Mouse (Mus musculus) c-Kit-positive CD71-positive TER-119-positive erythroid progenitor cells, embryonic 14.5 days (primary cell): ENCODE measurements around the gene Dnajc15.
"Not testable (repeated sequence)": the region's sequence is repeated elsewhere in the genome, so short reads cannot be mapped to it uniquely, and the experiment has no call there.

Source experiments
- DNase-seq: peaks from one replicate; pipeline ENCODE4 v3.0.0-alpha.2; 2013; ENCODE audit warnings: low spot score

Gene Dnajc15

DNA sequence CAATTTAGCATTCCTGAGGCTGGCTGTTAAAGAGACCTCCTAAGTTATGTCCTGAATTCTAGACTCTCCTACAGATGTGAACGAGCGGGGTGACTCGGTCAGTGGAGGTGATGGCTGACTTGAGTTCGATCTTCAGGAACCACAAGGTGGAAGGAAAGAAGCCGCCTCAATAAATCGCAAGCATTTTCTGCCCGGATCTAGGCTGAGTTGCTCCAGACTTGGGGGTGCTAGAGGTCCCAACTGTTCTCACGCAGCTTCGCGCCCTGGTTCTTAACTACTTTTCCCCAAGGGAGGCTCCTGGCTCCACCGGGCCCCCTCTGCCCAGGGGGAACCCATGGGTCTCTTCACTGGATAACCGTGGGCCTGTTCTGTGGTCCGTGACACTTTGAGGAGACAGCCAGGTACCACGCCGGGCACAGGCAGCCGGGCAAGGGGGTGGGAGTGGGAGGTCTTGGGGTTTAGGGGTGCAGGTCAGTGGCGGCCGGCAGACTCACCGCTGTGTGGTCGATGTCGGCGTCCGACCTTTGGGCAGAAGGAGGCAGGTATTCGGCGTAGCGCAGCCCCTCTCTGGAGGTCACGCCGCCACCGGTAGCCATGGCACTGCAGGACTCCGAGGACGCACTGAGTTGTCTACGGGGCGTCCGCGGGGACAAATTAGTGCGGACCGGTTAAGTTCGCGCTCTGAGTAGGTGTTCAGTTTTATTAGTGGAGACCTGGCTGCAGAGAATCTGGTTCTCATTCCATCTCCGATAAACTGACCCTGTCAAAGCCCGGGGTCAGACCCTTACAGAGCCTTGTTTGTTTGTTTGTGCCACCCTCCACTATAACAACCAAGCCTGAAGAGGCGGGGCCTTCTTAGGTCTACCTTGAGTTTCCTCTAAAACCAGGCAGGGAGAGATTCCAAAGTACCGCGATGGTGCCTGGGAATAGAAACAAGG, at the start of gene Dnajc15:
Dnajc15 (minus strand) TSS at position 822 of the 938 bp plus-strand sequence.
- DNase-seq, result peak; percentile 81

GRCm38 (mm10) chr14:77923076-77923865, 48.3 kb upstream of the Dnajc15 start:
- no peak for DNase-seq

DNA sequence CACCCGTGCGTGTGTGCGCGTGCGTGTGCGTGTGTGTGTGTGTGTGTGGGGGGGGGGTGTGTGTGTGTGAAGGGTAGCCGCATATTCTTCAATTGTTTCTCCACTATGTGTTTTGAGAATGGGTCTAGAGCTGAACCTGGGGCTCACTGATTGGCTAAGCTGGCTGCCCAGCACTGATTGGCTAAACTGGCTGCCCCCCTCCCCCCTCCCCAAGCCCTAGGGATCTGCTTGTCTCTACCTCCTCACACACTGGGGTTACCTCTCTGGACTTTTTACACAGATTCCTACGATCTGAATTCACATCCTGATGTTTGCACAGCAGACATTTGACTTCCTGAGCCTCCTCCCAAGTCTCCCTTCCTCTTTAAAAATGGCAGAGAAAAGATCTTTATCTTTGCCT, 46.7 kb upstream of the Dnajc15 start:
- DNase-seq, result no peak

DNA sequence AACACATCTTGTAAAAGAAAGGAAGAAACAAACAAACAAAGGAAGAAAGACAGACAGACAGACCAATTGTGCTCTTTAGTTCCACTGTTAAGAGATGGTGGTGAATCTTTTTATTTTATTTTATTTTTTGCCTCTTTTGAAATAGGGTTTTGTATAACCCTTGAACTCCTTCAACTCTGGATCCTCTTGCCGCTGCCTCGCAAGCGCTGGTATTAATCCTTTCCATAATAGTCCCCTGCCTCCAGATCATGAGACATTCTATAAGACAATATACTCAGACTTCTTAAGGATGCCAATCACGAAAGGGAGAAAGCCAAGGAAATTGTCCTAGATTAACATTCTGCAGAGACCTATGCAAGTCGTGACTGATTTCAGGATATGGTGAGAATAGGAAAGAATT, 40.9 kb upstream of the Dnajc15 start:
- DNase-seq, result no peak

DNA sequence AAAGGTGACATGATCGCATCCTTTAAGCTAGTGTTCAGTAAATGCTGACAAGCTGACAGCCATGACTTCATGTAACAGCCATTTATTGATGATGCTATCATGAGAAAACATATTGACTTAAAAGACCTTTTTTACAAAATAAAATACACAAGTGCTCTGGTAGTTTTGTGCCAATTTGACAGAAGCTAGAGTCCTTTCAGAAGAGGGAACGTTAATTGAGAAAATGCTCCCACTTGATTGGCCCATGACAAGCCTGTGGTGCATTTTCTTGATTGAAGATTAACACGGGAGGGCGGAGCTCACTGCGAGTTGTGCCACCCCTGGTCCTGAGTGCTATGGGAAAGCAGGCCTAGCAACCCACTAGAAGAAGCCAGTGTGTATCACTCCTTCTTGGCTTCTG, 31.7 kb upstream of the Dnajc15 start:
- no peak for DNase-seq

GRCm38 (mm10) chr14:77905466-77905865, 30.5 kb upstream of the Dnajc15 start:
- no peak for DNase-seq

DNA sequence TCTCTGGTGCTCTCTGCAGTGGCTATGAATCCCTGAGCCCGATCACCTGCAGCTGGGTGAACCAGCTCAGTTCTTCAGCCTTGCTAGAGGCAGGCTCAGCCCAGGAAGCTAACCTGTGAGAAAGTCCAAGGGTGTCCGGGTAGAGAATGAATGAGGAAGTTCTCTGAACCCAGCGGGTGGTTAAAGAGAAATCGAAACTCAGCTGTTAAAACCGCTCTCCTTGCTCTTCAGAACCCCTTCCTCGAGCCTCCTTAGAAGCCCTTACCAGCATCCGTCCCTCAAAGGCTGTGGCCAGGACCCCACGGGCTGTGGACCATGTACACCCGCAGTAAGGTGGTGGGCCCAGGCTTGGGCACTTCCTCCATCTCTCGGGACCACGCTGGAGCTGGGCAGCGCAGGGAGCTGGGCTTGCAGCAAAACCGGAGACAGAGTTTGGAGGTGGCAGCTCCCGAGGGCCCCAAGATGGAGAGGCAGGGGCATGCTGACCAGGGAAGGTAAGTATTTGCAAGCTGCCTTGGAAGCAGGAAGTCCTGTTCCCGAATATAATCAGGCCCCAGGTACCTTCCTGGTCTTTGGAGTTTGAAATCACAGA, 29.3 kb upstream of the Dnajc15 start, which contains the start of gene Epsti1:
Epsti1 (plus strand) TSS at position 69 of the 592 bp plus-strand sequence.
- no peak for DNase-seq

- DNase-seq, result no peak
Measured at GRCm38 (mm10) chr14:77902541-77902940, 27.6 kb upstream of the Dnajc15 start.

DNA sequence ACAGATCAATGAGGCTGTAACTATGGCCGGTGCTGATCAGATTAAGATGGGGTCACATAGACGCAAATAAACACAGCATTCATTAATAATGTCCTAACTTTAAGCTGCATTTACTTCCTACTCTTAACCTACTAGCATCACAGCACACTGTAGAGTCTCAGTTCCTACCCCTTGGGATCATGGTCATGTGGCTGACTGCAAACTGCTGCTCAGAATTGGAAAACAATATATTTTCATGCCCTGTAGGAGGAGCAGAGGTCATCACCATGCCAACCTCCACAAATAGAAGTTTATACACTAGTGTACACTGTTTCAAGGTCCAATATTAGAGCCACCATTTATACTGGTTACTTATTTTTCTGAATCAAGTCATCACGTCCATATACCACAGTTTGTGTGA, 21.0 kb upstream of the Dnajc15 start:
- no peak for DNase-seq

GRCm38 (mm10) chr14:77889911-77890310, 15.0 kb upstream of the Dnajc15 start:
- DNase-seq, result no peak

DNA sequence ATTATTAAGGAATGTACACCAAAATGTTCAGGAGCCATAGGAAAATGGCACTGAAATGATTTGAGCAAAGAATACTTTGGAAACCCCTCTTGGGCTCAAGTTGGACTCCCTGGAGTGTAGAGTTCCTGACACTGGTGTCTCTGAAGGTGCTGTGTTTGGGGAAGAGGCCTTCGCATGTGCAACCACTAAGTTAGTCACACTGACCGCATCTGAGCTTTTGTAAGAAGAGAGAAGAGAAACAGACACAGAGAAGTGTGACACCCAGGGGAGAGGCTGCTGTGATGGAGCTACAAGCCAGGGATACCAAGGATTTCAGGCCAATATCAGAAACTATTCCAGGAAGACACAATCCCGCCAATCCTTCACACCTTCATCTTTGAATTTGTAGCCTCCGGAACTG, 12.0 kb upstream of the Dnajc15 start:
- no peak for DNase-seq

DNA sequence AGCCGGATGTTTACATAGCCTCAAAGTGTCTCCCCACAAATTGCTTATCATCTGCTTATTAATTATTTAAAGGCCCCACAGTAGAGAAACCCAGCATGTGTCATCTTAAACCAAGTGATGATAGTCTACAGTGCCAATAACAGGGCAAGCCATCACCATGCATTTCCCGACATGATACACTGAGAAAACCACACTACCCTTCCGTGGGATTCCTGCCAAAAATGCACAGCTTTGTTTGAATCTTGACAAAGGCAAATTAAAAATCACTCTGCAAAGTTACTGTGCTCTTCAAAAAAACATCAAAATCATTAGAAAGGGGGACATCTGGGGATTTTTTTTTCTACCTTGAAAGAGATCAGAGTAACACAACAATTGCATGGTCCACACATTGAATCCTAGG, 11.5 kb upstream of the Dnajc15 start:
- no peak for DNase-seq

GRCm38 (mm10) chr14:77882669-77883068, 7.7 kb upstream of the Dnajc15 start:
- no peak for DNase-seq

- no peak for DNase-seq
Measured at GRCm38 (mm10) chr14:77881998-77882397, 7.1 kb upstream of the Dnajc15 start.

DNA sequence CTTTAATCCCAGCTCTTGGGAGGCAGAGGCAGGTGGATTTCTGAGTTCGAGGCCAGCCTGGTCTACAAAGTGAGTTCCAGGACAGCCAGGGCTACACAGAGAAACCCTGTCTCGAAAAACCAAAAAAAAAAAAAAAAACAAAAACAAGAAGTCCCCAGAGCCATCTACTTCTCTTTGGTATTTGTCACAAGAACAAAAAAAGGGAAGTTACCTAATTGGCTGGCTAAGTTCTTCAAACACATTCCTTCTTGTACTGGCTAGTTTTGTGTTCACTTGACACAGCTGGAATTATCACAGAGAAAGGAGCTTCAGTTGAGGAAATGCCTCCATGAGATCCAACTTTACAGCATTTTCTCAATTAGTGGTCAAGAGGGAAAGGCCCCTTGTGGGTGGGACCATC, 3.0 kb upstream of the Dnajc15 start:
- not testable (repeated sequence) for DNase-seq

- no peak for DNase-seq
Measured at GRCm38 (mm10) chr14:77876199-77876598, 1.3 kb upstream of the Dnajc15 start.

DNA sequence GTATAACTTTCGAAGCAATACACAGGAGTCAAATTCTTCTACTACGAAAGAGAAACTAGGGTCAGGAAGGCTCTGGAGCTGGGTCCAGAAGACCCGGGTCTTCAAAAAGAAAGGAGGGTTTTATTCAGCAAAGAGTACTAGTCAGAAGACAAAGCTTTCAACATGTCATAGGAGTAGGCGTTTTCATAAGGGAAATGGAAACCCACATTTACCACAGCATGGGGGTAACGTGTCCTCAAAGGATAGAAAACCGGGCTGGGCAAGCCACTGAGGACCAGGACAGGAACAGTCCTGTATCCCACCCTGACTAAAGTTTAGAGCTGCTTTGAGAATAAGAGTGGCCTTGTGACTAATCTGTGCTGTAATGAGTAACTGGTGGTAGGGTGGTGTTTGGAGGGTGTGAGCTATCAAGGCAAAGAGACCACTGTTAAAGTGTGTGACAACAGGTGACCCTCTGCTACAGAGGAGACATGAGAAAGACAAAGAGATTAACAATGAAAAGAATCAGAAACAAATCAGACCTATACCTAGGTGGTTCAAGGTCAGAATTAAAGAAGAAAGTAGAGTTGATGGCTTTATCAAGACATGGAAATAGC, 3.4 kb downstream of the Dnajc15 start:
- no peak for DNase-seq

- DNase-seq, result no peak
Measured at GRCm38 (mm10) chr14:77870926-77871325, 4.0 kb downstream of the Dnajc15 start.

- DNase-seq, result no peak
Measured at GRCm38 (mm10) chr14:77867601-77868000, 7.3 kb downstream of the Dnajc15 start.

DNA sequence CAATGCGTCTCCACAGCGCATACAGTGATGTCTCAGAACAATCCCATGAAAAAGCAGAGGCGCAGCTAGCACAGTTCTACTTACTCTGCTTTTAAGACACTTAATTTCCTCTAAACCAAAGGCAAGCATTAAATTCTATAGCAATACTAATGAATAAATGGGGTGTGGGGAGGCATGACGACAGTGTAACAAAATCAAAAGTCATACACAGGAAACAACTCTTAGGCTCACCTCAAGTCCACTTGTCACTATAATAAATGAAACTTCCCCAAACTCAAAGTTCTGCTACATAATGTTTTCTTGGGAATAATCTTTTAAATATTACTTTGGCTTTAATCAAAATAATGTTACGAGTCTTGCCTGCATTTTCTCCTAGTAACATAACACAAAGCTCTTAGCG, 10.4 kb downstream of the Dnajc15 start:
- no peak for DNase-seq

GRCm38 (mm10) chr14:77864051-77864450, 10.9 kb downstream of the Dnajc15 start:
- no peak for DNase-seq
